Mouse (Mus musculus): Measurements from ENCODE around the gene Ghdc. TPM values are rescaled to one million over a fixed set of nuclear protein-coding genes. Genes with fewer than 3 reads are reported as not detected.

Ghdc gene
- polyA plus RNA-seq, 1 experiment: 5.5 TPM

DNA sequence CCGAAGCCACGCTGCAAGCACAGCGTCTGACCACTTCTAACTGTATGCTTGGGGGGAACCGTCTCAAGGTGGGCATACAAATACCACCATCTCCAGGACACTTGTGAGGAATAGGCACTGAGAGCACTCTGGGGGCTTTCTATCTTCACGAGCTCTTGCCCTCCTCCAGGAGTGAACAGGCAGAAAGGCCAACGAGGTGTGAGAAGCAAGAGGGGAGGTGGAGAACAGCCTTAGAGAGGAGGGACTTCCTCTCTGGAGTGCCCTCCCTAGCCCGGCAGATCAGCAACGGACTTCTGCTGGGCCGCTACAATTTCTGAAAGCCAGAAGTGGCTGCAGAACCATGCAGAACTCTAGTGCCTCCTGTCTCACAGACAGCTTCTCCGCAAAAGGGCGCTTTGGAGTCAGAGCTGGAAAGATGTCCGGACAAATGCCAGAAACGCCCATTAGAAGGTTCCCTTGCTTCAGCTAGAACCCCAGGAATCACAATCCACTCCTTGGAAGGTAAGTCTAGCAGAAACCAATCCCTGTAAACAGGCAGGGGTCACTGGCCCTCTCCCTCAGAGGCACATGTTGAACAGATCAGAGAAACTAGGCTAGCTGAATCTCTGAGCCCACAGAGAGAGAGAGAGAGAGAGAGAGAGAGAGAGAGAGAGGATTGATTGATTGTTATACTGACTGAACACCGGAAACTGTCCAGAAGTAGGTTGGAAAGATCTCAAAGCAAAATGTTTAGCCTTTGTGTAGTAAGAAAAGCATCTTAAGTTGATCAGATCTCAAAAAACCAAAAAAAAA is 34.6 kb downstream of the Ghdc start:
- Histone ChIP-seq H3K36me3 (ENCODE audit: control insufficient read depth, insufficient read depth) (peaks cover 21% of the 10 kb centered on the region), H3ac (ENCODE audit: control insufficient read depth, insufficient read length, low read depth) (no peak overlapping the region), H3K4me3 (ENCODE audit: insufficient read depth, poor library complexity, severe bottlenecking) (no peak overlapping the region), H3K79me3 (ENCODE audit: low read depth) (peaks cover 62% of the 10 kb centered on the region), H3K79me2 (ENCODE audit: control insufficient read depth, insufficient read depth) (peaks cover 70% of the 10 kb centered on the region), H3K27me3 (ENCODE audit: control insufficient read depth, insufficient read depth, insufficient read length) (no peaks in the 10 kb centered on the region)
- TF ChIP-seq MYOG (IDR thresholded peaks at IDR 0.05; ENCODE audit: control insufficient read depth, extremely low read depth, insufficient read length) (no peak), CEBPB (IDR thresholded peaks at IDR 0.05; ENCODE audit: low read depth) (no peak), CTCF (IDR thresholded peaks at IDR 0.05; ENCODE audit: control insufficient read depth, insufficient read depth, insufficient read length) (no peak), MAX (IDR thresholded peaks at IDR 0.05) (no peak), USF1 (IDR thresholded peaks at IDR 0.05; ENCODE audit: low read depth) (no peak)

DNA sequence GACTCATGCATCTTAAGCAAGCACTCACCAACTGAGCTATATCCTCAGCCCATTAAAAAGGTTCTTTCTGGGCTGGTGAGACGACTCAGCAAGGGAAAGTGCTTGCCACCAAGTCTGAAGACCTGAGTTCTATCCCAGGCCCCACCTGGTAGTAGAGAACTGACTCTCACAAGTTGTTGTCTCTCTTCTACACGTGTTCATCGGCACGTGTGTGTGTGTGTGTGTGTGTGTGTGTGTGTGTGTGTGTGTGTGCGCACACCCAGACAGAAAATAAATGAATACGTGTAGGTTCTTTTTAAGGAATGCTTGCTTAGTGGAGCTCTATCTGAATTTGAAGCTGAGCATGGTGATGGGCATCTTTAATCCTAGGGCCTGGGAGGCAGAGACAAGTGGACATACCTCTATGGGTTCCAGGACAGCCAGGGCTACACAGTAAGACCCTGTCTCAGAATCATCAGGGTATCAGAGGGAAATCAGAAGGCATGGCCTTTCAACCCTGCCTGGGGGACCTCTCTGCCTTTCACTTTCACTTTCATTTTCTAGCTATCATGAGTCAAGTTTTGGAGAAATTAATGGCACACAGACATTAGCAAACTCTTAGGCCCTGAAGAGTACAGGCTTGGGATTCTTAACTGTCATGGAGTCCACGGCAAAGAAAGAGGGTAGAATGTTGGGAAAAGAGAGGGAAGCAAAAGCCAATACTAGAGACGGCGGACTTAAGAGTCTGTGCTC is 35.5 kb downstream of the Ghdc start:
- peaks cover 70% of the 10 kb centered on the region for H3K79me3 ChIP-seq (ENCODE audit: low read depth)
- peaks cover 21% of the 10 kb centered on the region for H3K36me3 ChIP-seq (ENCODE audit: control insufficient read depth, insufficient read depth)
- H3K27me3 ChIP-seq (ENCODE audit: control insufficient read depth, insufficient read depth, insufficient read length): no peaks in the 10 kb centered on the region
- peaks cover 78% of the 10 kb centered on the region for H3K79me2 ChIP-seq (ENCODE audit: control insufficient read depth, insufficient read depth)
- no peak overlapping the region for H3ac ChIP-seq (ENCODE audit: control insufficient read depth, insufficient read length, low read depth)
- no peak overlapping the region for H3K4me3 ChIP-seq (ENCODE audit: insufficient read depth, poor library complexity, severe bottlenecking)
- no peak for TF ChIP-seq MYOG (IDR thresholded peaks at IDR 0.05; ENCODE audit: control insufficient read depth, extremely low read depth, insufficient read length)
- TF ChIP-seq USF1 (IDR thresholded peaks at IDR 0.05; ENCODE audit: low read depth): no peak
- no peak for TF ChIP-seq FOSL1 (IDR thresholded peaks at IDR 0.05; ENCODE audit: insufficient read depth, low read length, poor library complexity, severe bottlenecking)
- no peak for TF ChIP-seq CEBPB (IDR thresholded peaks at IDR 0.05; ENCODE audit: low read depth)
- no peak for TF ChIP-seq CTCF (IDR thresholded peaks at IDR 0.05; ENCODE audit: control insufficient read depth, insufficient read depth, insufficient read length)
- no peak for TF ChIP-seq MYOD1 (IDR thresholded peaks at IDR 0.05; ENCODE audit: control insufficient read depth, insufficient read length, low read depth)
- no peak for TF ChIP-seq MAX (IDR thresholded peaks at IDR 0.05)

DNA sequence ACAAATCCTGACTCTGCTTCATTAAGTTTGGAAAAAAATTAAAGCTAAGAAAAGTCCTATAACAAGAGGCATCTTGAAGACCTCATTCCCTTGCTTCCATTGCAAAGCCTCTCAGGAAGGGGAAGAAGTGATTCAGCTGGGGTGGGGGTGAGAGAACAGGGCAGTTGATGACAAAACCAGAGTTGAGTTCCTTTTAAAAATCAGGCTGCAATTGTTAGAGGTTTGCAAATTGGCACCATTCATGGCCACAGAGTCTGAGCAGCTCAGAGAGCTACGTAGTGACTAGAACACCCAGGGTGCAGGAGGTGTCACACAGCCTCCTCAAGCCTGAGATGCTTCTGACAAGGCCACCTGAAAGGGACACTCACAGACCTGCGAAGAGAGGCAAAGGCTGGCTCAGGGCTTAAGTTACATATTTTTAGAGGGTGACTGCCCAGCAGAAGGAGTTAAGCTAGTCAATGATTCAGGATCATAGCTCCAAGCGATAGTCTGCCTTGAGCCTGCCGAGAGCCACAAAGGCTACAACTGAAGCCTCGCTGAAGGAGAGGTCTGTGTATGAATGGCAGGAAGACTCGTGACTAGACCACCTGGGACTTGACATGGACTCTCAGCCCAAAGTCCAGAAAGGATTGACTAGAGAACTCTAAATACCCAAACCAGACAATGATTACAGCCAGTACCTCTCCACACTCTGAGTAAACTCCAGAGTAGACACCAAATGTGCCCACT is 40.1 kb downstream of the Ghdc start:
- Histone ChIP-seq H3K36me3 (ENCODE audit: control insufficient read depth, insufficient read depth) (peaks cover 44% of the 10 kb centered on the region), H3K79me2 (ENCODE audit: control insufficient read depth, insufficient read depth) (peaks cover 100% of the 10 kb centered on the region), H3K27me3 (ENCODE audit: control insufficient read depth, insufficient read depth, insufficient read length) (no peaks in the 10 kb centered on the region), H3K4me3 (ENCODE audit: insufficient read depth, poor library complexity, severe bottlenecking) (no peak overlapping the region), H3ac (ENCODE audit: control insufficient read depth, insufficient read length, low read depth) (no peak overlapping the region), H3K79me3 (ENCODE audit: low read depth) (peaks cover 72% of the 10 kb centered on the region)
- TF ChIP-seq USF1 (IDR thresholded peaks at IDR 0.05; ENCODE audit: low read depth) (no peak), CTCF (IDR thresholded peaks at IDR 0.05; ENCODE audit: control insufficient read depth, insufficient read depth, insufficient read length) (no peak)

DNA sequence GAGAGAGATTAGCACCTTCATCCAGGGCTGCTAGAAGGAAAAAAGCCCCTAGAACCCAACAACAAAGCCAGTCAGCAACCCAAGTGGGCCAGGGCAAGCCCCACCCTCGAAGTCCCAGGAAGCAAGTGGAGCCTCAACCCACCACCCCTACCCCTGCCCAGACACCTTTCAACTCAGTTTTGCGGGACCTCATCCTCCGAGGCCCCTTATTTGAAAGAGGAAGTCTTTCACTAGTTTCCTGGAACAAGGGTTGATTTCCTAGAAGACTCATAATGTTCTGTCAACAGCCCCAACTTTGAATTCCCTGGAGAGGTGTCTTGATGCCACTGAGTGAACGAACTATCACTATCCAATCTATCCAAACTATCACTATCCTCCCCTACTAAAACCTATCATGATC is 40.8 kb downstream of the Ghdc start:
- peaks cover 70% of the 10 kb centered on the region for H3K79me3 ChIP-seq (ENCODE audit: low read depth)
- peaks cover 100% of the 10 kb centered on the region for H3K79me2 ChIP-seq (ENCODE audit: control insufficient read depth, insufficient read depth)
- H3K4me3 ChIP-seq (ENCODE audit: insufficient read depth, poor library complexity, severe bottlenecking): no peak overlapping the region
- H3K36me3 ChIP-seq (ENCODE audit: control insufficient read depth, insufficient read depth): peaks cover 42% of the 10 kb centered on the region
- no peaks in the 10 kb centered on the region for H3K27me3 ChIP-seq (ENCODE audit: control insufficient read depth, insufficient read depth, insufficient read length)
- no peak overlapping the region for H3ac ChIP-seq (ENCODE audit: control insufficient read depth, insufficient read length, low read depth)
- TF ChIP-seq MYOD1 (IDR thresholded peaks at IDR 0.05; ENCODE audit: control insufficient read depth, insufficient read length, low read depth) (no peak), MAX (IDR thresholded peaks at IDR 0.05) (no peak), FOSL1 (IDR thresholded peaks at IDR 0.05; ENCODE audit: insufficient read depth, low read length, poor library complexity, severe bottlenecking) (no peak)

DNA sequence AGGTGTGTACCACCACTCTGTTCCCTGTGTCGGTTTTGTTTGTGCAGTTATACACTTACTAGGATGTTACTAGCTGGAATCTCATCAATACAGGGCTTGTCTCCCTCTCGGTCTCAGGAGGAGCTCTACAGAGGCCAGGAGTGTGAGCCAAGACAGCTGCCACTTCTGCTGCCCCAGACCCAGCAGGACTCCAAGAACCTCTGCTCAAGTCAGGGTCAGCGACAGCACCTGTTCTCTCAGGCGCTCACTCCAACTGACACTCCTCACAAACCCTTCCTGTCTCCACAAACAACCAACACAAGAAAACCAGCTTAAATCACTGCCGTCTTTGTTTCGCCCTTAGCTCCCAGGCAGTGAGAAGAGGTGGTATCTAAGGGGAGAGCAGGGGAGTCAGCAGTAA is 42.2 kb downstream of the Ghdc start:
- TF ChIP-seq FOSL1 (IDR thresholded peaks at IDR 0.05; ENCODE audit: insufficient read depth, low read length, poor library complexity, severe bottlenecking): no peak
- TF ChIP-seq MYOD1 (IDR thresholded peaks at IDR 0.05; ENCODE audit: control insufficient read depth, insufficient read length, low read depth): no peak
- H3K27me3 ChIP-seq (ENCODE audit: control insufficient read depth, insufficient read depth, insufficient read length): no peaks in the 10 kb centered on the region
- peaks cover 100% of the 10 kb centered on the region for H3K79me2 ChIP-seq (ENCODE audit: control insufficient read depth, insufficient read depth)
- peaks cover 66% of the 10 kb centered on the region for H3K79me3 ChIP-seq (ENCODE audit: low read depth)
- peaks cover 41% of the 10 kb centered on the region for H3K36me3 ChIP-seq (ENCODE audit: control insufficient read depth, insufficient read depth)
- no peak overlapping the region for H3K4me3 ChIP-seq (ENCODE audit: insufficient read depth, poor library complexity, severe bottlenecking)
- no peak overlapping the region for H3ac ChIP-seq (ENCODE audit: control insufficient read depth, insufficient read length, low read depth)

DNA sequence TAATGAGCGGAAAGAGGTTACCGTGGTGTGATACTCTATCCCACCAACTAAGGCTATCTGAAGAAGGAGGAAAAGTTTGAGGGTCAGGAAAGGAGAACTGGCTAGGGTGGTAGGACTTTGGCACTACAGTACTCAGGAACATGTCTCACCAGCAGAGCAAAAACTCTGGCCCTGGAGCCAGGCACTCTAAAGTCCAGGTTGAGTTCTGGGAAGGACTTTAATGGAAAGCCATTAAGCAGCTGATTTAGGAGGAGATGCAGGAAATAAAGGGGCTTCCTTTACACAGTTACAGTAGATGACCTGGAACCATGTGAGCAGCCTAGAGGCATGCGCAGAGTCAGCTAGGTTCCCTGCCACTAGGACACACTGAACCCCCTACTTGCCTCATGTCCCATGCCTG is 43.6 kb downstream of the Ghdc start:
- Histone ChIP-seq H3ac (ENCODE audit: control insufficient read depth, insufficient read length, low read depth) (no peak overlapping the region), H3K79me3 (ENCODE audit: low read depth) (peaks cover 65% of the 10 kb centered on the region), H3K27me3 (ENCODE audit: control insufficient read depth, insufficient read depth, insufficient read length) (no peaks in the 10 kb centered on the region), H3K4me3 (ENCODE audit: insufficient read depth, poor library complexity, severe bottlenecking) (no peak overlapping the region), H3K79me2 (ENCODE audit: control insufficient read depth, insufficient read depth) (peaks cover 100% of the 10 kb centered on the region), H3K36me3 (ENCODE audit: control insufficient read depth, insufficient read depth) (peaks cover 32% of the 10 kb centered on the region)
- TF ChIP-seq MYOD1 (IDR thresholded peaks at IDR 0.05; ENCODE audit: control insufficient read depth, insufficient read length, low read depth): no peak
- no peak for TF ChIP-seq CEBPB (IDR thresholded peaks at IDR 0.05; ENCODE audit: low read depth)
- TF ChIP-seq USF1 (IDR thresholded peaks at IDR 0.05; ENCODE audit: low read depth): no peak
- TF ChIP-seq MAX (IDR thresholded peaks at IDR 0.05): no peak
- TF ChIP-seq MYOG (IDR thresholded peaks at IDR 0.05; ENCODE audit: control insufficient read depth, extremely low read depth, insufficient read length): no peak
- TF ChIP-seq FOSL1 (IDR thresholded peaks at IDR 0.05; ENCODE audit: insufficient read depth, low read length, poor library complexity, severe bottlenecking): no peak
- no peak for TF ChIP-seq CTCF (IDR thresholded peaks at IDR 0.05; ENCODE audit: control insufficient read depth, insufficient read depth, insufficient read length)
